Mouse (Mus musculus): Measurements from ENCODE around the gene Lypd8. TPM values are rescaled to one million over a fixed set of nuclear protein-coding genes. Genes with fewer than 3 reads are reported as not detected.

Gene Lypd8
- polyA plus RNA-seq (2014; fragmentation: Nextera tagmentation; extraction: Ambion mirVana): not detected in 2 replicates

GRCm38 (mm10) chr11:58378763-58379278 is at the start of gene Lypd8:
TSS of gene Lypd8 (plus strand) at chr11:58379043.
- ATAC-seq (ENCODE audit: low read depth): no peak
- no peaks in the 10 kb centered on the region for H3K36me3 ChIP-seq (ENCODE audit: control insufficient read depth, insufficient read depth, low read length)
- 90% methylated on average over 3 of the region's 3 CpGs for WGBS

GRCm38 (mm10) chr11:58329906-58330275 is 49.0 kb upstream of the Lypd8 start:
- Histone ChIP-seq H3K36me3 (ENCODE audit: control insufficient read depth, insufficient read depth, low read length) (peaks cover 7% of the 10 kb centered on the region; the same call in 1 of the 2 replicates), H3K4me2 (ENCODE audit: low read depth, low read length) (peak overlapping the region; percentile 91), H3K27ac (ENCODE audit: low read depth, low read length) (peak overlapping the region; percentile 77), H3K9ac (replicated peaks; ENCODE audit: low read depth, low read length) (peak overlapping the region; percentile 79), H3K9me3 (ENCODE audit: control insufficient read depth, low read length) (no peaks in the 10 kb centered on the region), H3K27me3 (ENCODE audit: control insufficient read depth, insufficient read depth, low read length) (no peaks in the 10 kb centered on the region), H3K4me3 (ENCODE audit: low read depth, low read length) (peak overlapping the region; percentile 85), H3K4me1 (ENCODE audit: control insufficient read depth, insufficient read depth, low read length) (peaks cover 26% of the 10 kb centered on the region)
- peak; percentile 34 for ATAC-seq (ENCODE audit: low read depth)
- under 1% methylated on average over 21 of the region's 21 CpGs for WGBS

More at GRCm38 (mm10) chr11:58378763-58379278, at the start of gene Lypd8:
- Histone ChIP-seq H3K4me1 (ENCODE audit: control insufficient read depth, insufficient read depth, low read length) (no peaks in the 10 kb centered on the region), H3K9me3 (ENCODE audit: control insufficient read depth, low read length) (no peaks in the 10 kb centered on the region), H3K27me3 (ENCODE audit: control insufficient read depth, insufficient read depth, low read length) (no peaks in the 10 kb centered on the region), H3K27ac (ENCODE audit: low read depth, low read length) (no peak within 1 kb of the TSS), H3K4me2 (ENCODE audit: low read depth, low read length) (no peak within 1 kb of the TSS), H3K4me3 (ENCODE audit: low read depth, low read length) (no peak within 1 kb of the TSS), H3K9ac (replicated peaks; ENCODE audit: low read depth, low read length) (no peak within 1 kb of the TSS)

- H3K4me2 ChIP-seq (ENCODE audit: low read depth, low read length): peak within 1 kb of the TSS; percentile 91
- peak within 1 kb of the TSS; percentile 77 for H3K27ac ChIP-seq (ENCODE audit: low read depth, low read length)
- peak within 1 kb of the TSS; percentile 79 for H3K9ac ChIP-seq (replicated peaks; ENCODE audit: low read depth, low read length)
- H3K27me3 ChIP-seq (ENCODE audit: control insufficient read depth, insufficient read depth, low read length): no peaks in the 10 kb centered on the region
- no peaks in the 10 kb centered on the region for H3K9me3 ChIP-seq (ENCODE audit: control insufficient read depth, low read length)
- under 1% methylated on average over 52 of the region's 52 CpGs for WGBS
- peaks cover 26% of the 10 kb centered on the region for H3K4me1 ChIP-seq (ENCODE audit: control insufficient read depth, insufficient read depth, low read length)
- peak; percentile 94 for ATAC-seq (ENCODE audit: low read depth)
- peaks cover 11% of the 10 kb centered on the region; the same call in 1 of the 2 replicates for H3K36me3 ChIP-seq (ENCODE audit: control insufficient read depth, insufficient read depth, low read length)
- H3K4me3 ChIP-seq (ENCODE audit: low read depth, low read length): peak within 1 kb of the TSS; percentile 85
Observed at GRCm38 (mm10) chr11:58330276-58331148, 48.3 kb upstream of the Lypd8 start, which contains the start of the genes Zfp672 and Sh3bp5l. TSS of gene Zfp672 (minus strand) at chr11:58330339. TSS of gene Sh3bp5l (plus strand) at chr11:58330724.

- H3K4me3 ChIP-seq (ENCODE audit: low read depth, low read length): peak overlapping the region; percentile 85
- H3K4me2 ChIP-seq (ENCODE audit: low read depth, low read length): peak overlapping the region; percentile 91
- peak overlapping the region; percentile 79 for H3K9ac ChIP-seq (replicated peaks; ENCODE audit: low read depth, low read length)
- ATAC-seq (ENCODE audit: low read depth): 0 out of 2 replicates have a peak, but pooled peaks have one; percentile 21
- WGBS: 30% methylated on average over 8 of the region's 10 CpGs
- peaks cover 14% of the 10 kb centered on the region; the same call in 1 of the 2 replicates for H3K36me3 ChIP-seq (ENCODE audit: control insufficient read depth, insufficient read depth, low read length)
- peaks cover 26% of the 10 kb centered on the region for H3K4me1 ChIP-seq (ENCODE audit: control insufficient read depth, insufficient read depth, low read length)
- no peak overlapping the region for H3K27ac ChIP-seq (ENCODE audit: low read depth, low read length)
- H3K9me3 ChIP-seq (ENCODE audit: control insufficient read depth, low read length): no peaks in the 10 kb centered on the region
- H3K27me3 ChIP-seq (ENCODE audit: control insufficient read depth, insufficient read depth, low read length): no peaks in the 10 kb centered on the region
Observed at GRCm38 (mm10) chr11:58331149-58331495, 47.7 kb upstream of the Lypd8 start.

- no peak for ATAC-seq (ENCODE audit: low read depth)
Observed at GRCm38 (mm10) chr11:58331546-58331945, 47.3 kb upstream of the Lypd8 start.

GRCm38 (mm10) chr11:58334746-58335145 is 44.1 kb upstream of the Lypd8 start:
- ATAC-seq (ENCODE audit: low read depth): no peak
- no peaks in the 10 kb centered on the region for H3K27me3 ChIP-seq (ENCODE audit: control insufficient read depth, insufficient read depth, low read length)
- no peak overlapping the region for H3K4me3 ChIP-seq (ENCODE audit: low read depth, low read length)
- no peaks in the 10 kb centered on the region for H3K9me3 ChIP-seq (ENCODE audit: control insufficient read depth, low read length)
- H3K27ac ChIP-seq (ENCODE audit: low read depth, low read length): no peak overlapping the region
- H3K36me3 ChIP-seq (ENCODE audit: control insufficient read depth, insufficient read depth, low read length): peaks cover 39% of the 10 kb centered on the region
- H3K4me2 ChIP-seq (ENCODE audit: low read depth, low read length): no peak overlapping the region
- H3K9ac ChIP-seq (replicated peaks; ENCODE audit: low read depth, low read length): no peak overlapping the region
- WGBS: 73% methylated on average over 3 of the region's 3 CpGs
- H3K4me1 ChIP-seq (ENCODE audit: control insufficient read depth, insufficient read depth, low read length): peaks cover 18% of the 10 kb centered on the region

More at GRCm38 (mm10) chr11:58331546-58331945, 47.3 kb upstream of the Lypd8 start:
- 91% methylated on average over 6 of the region's 6 CpGs for WGBS
- Histone ChIP-seq H3K27ac (ENCODE audit: low read depth, low read length) (no peak overlapping the region), H3K9ac (replicated peaks; ENCODE audit: low read depth, low read length) (peak overlapping the region; percentile 79; the same call in 1 of the 2 replicates), H3K36me3 (ENCODE audit: control insufficient read depth, insufficient read depth, low read length) (peaks cover 18% of the 10 kb centered on the region; the same call in 1 of the 2 replicates), H3K4me1 (ENCODE audit: control insufficient read depth, insufficient read depth, low read length) (peaks cover 26% of the 10 kb centered on the region), H3K27me3 (ENCODE audit: control insufficient read depth, insufficient read depth, low read length) (no peaks in the 10 kb centered on the region), H3K4me3 (ENCODE audit: low read depth, low read length) (peak overlapping the region; percentile 85), H3K4me2 (ENCODE audit: low read depth, low read length) (peak overlapping the region; percentile 91), H3K9me3 (ENCODE audit: control insufficient read depth, low read length) (no peaks in the 10 kb centered on the region)

- Histone ChIP-seq H3K27me3 (ENCODE audit: control insufficient read depth, insufficient read depth, low read length) (no peaks in the 10 kb centered on the region), H3K4me2 (ENCODE audit: low read depth, low read length) (no peak overlapping the region), H3K4me1 (ENCODE audit: control insufficient read depth, insufficient read depth, low read length) (no peaks in the 10 kb centered on the region), H3K9ac (replicated peaks; ENCODE audit: low read depth, low read length) (no peak overlapping the region), H3K27ac (ENCODE audit: low read depth, low read length) (no peak overlapping the region), H3K9me3 (ENCODE audit: control insufficient read depth, low read length) (no peaks in the 10 kb centered on the region), H3K36me3 (ENCODE audit: control insufficient read depth, insufficient read depth, low read length) (peaks cover 30% of the 10 kb centered on the region), H3K4me3 (ENCODE audit: low read depth, low read length) (no peak overlapping the region)
- WGBS: 96% methylated on average over 4 of the region's 4 CpGs
- ATAC-seq (ENCODE audit: low read depth): no peak
Observed at GRCm38 (mm10) chr11:58346745-58347144, 32.1 kb upstream of the Lypd8 start.

- Histone ChIP-seq H3K9me3 (ENCODE audit: control insufficient read depth, low read length) (no peaks in the 10 kb centered on the region), H3K4me1 (ENCODE audit: control insufficient read depth, insufficient read depth, low read length) (no peaks in the 10 kb centered on the region), H3K4me3 (ENCODE audit: low read depth, low read length) (no peak overlapping the region), H3K27ac (ENCODE audit: low read depth, low read length) (no peak overlapping the region), H3K9ac (replicated peaks; ENCODE audit: low read depth, low read length) (no peak overlapping the region), H3K36me3 (ENCODE audit: control insufficient read depth, insufficient read depth, low read length) (peaks cover 17% of the 10 kb centered on the region), H3K27me3 (ENCODE audit: control insufficient read depth, insufficient read depth, low read length) (no peaks in the 10 kb centered on the region), H3K4me2 (ENCODE audit: low read depth, low read length) (no peak overlapping the region)
- WGBS: 74% methylated on average over 4 of the region's 4 CpGs
- no peak for ATAC-seq (ENCODE audit: low read depth)
Observed at GRCm38 (mm10) chr11:58350628-58351027, 28.2 kb upstream of the Lypd8 start.

- Histone ChIP-seq H3K9ac (replicated peaks; ENCODE audit: low read depth, low read length) (no peak overlapping the region), H3K4me1 (ENCODE audit: control insufficient read depth, insufficient read depth, low read length) (no peaks in the 10 kb centered on the region), H3K36me3 (ENCODE audit: control insufficient read depth, insufficient read depth, low read length) (peaks cover 12% of the 10 kb centered on the region), H3K9me3 (ENCODE audit: control insufficient read depth, low read length) (no peaks in the 10 kb centered on the region), H3K4me3 (ENCODE audit: low read depth, low read length) (no peak overlapping the region), H3K4me2 (ENCODE audit: low read depth, low read length) (no peak overlapping the region), H3K27me3 (ENCODE audit: control insufficient read depth, insufficient read depth, low read length) (no peaks in the 10 kb centered on the region), H3K27ac (ENCODE audit: low read depth, low read length) (no peak overlapping the region)
- ATAC-seq (ENCODE audit: low read depth): no peak
- WGBS: 91% methylated on average over 5 of the region's 5 CpGs
Observed at GRCm38 (mm10) chr11:58351179-58351578, 27.7 kb upstream of the Lypd8 start.

All from neural tube, embryonic 14.5 days (tissue).